8 mouse cellular contexts compared by ENCODE assay signal in the genomic region with DNA sequence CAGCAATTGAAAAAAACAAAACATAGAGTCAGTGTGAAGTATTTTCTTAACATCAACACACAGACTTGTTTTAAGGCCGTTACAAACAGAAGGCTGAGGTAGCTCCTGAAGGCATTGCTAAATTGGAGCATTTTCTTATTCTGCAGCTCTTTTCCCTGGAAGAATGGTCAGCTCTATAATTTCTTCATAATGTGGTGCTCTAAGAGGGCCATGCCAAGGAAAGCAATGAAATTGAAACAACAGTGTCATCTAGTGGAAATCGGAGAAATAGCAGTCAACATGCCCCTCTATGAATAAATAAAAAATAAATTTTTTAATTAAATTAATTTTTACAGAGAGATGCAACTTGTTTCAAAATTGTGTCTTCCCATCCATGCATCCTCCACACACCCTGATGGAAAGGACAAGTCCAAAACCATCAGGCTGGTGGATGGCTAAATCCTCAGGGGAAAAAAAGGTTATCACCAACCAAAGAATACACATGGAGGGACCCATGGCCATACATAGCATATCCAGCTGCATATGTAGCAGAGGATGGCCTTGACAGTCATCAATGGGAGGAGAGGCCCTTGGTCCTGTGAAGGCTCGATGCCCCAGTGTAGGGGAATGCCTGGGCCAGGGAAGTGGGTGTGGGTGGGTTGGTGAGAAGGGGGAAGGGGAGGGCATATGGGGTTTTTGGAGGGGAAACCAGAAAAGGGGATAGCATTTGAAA.
A peak's percentile ranks its signal among the peaks of the same experiment; 100 is the strongest.
DNase-seq lines count a peak whose midpoint lies in the region; ATAC-seq and TF ChIP-seq lines count a peak whose summit lies in the region.

No protein-coding gene starts in this region.

- no peaks in the 10 kb centered on the region for H3K36me3 ChIP-seq in kidney, postnatal 0 days (ENCODE audit: insufficient read depth, low read length)
- H3K36me3 ChIP-seq in MEL (ENCODE audit: control insufficient read depth in 1 of 2, insufficient read depth in 2 of 2, low read length in 2 of 2) = no peaks in the 10 kb centered on the region
- no peaks in the 10 kb centered on the region for H3K36me3 ChIP-seq in midbrain, embryonic 12.5 days

- TF ChIP-seq CTCF in kidney, postnatal 0 days (IDR thresholded peaks at IDR 0.05; ENCODE audit: low read depth) = peak; percentile 81
- peak; percentile 14 to 41 (median 29); a peak in 3 of 6 replicates for TF ChIP-seq CTCF in MEL (IDR thresholded peaks at IDR 0.05 in 2 of 3, conservative IDR thresholded peaks at IDR 0.05 in 1 of 3; ENCODE audit: control insufficient read depth in 1 of 3, insufficient read depth in 1 of 3, low read depth in 2 of 3, low read length in 3 of 3, poor library complexity in 1 of 3, severe bottlenecking in 1 of 3)

- no peak overlapping the region for H3K4me2 ChIP-seq in kidney, postnatal 0 days (ENCODE audit: low read length)
- H3K4me2 ChIP-seq in midbrain, embryonic 12.5 days (replicated peaks) = no peak overlapping the region

- TF ChIP-seq EP300 in MEL (IDR thresholded peaks at IDR 0.05; ENCODE audit: low read depth in 1 of 2, low read length in 2 of 2) = no peak

- no peak; the same call in 1 of the 2 replicates for ATAC-seq in kidney, postnatal 0 days (replicated peaks; ENCODE audit: low FRiP score, low read depth)
- peak; percentile 59 for ATAC-seq in midbrain, embryonic 12.5 days (ENCODE audit: low FRiP score, low read depth)

- no peak for TF ChIP-seq POLR2A in MEL (IDR thresholded peaks at IDR 0.05; ENCODE audit: control insufficient read depth in 1 of 2, insufficient read depth in 1 of 2, low read depth in 1 of 2, low read length in 2 of 2, poor library complexity in 1 of 2)

- no peak overlapping the region for H3K4me3 ChIP-seq in kidney, postnatal 0 days (replicated peaks; ENCODE audit: low read depth, low read length)
- H3K4me3 ChIP-seq in MEL (ENCODE audit: control insufficient read depth in 1 of 2, insufficient read depth in 1 of 2, low read depth in 2 of 2, low read length in 2 of 2) = no peak overlapping the region
- no peak overlapping the region for H3K4me3 ChIP-seq in midbrain, embryonic 12.5 days

- no peaks in the 10 kb centered on the region for H3K9me3 ChIP-seq in kidney, postnatal 0 days (replicated peaks; ENCODE audit: low read length)
- no peaks in the 10 kb centered on the region for H3K9me3 ChIP-seq in MEL (replicated peaks; ENCODE audit: insufficient read depth, low read length)
- no peaks in the 10 kb centered on the region for H3K9me3 ChIP-seq in midbrain, embryonic 12.5 days

- H3K9ac ChIP-seq in kidney, postnatal 0 days (ENCODE audit: low read depth, low read length) = no peak overlapping the region
- H3K9ac ChIP-seq in MEL (ENCODE audit: control insufficient read depth, low read depth, low read length, poor library complexity, severe bottlenecking) = no peak overlapping the region
- no peak overlapping the region for H3K9ac ChIP-seq in midbrain, embryonic 12.5 days (replicated peaks)

- no peaks in the 10 kb centered on the region for H3K4me1 ChIP-seq in kidney, postnatal 0 days (replicated peaks; ENCODE audit: insufficient read depth, low read length)
- H3K4me1 ChIP-seq in MEL (ENCODE audit: control insufficient read depth in 1 of 2, insufficient read depth in 2 of 2, low read length in 2 of 2) = no peaks in the 10 kb centered on the region
- H3K4me1 ChIP-seq in midbrain, embryonic 12.5 days = no peaks in the 10 kb centered on the region

- 36% methylated on average over 3 of the region's 3 CpGs for WGBS in kidney, postnatal 0 days
- WGBS in midbrain, embryonic 12.5 days = 48% methylated on average over 3 of the region's 3 CpGs

- H3K27ac ChIP-seq in kidney, postnatal 0 days = no peak overlapping the region
- no peak overlapping the region for H3K27ac ChIP-seq in MEL (ENCODE audit: control insufficient read depth, low read depth, low read length)
- H3K27ac ChIP-seq in midbrain, embryonic 12.5 days (replicated peaks) = no peak overlapping the region

- DNase-seq in kidney, postnatal 0 days (ENCODE audit: low spot score) = peak; percentile 79
- no peak for DNase-seq in kidney, adult 18-20 months
- DNase-seq in MEL (ENCODE audit: low read depth, low spot score) = peak; percentile 10
- DNase-seq in embryo, embryonic 11.5 days (ENCODE audit: low read depth, low spot score) = peak; percentile 20
- no peak for DNase-seq in adrenal gland, adult 8-10 months
- DNase-seq in B cell, adult 2 months = no peak
- DNase-seq in urinary bladder, postnatal 10 days (ENCODE audit: low spot score) = no peak

- no peaks in the 10 kb centered on the region for H3K27me3 ChIP-seq in kidney, postnatal 0 days (ENCODE audit: insufficient read depth, low read length)
- H3K27me3 ChIP-seq in MEL (ENCODE audit: control insufficient read depth in 1 of 2, insufficient read depth in 2 of 2, low read length in 2 of 2) = no peaks in the 10 kb centered on the region
- no peaks in the 10 kb centered on the region for H3K27me3 ChIP-seq in midbrain, embryonic 12.5 days

- TF ChIP-seq RAD21 in MEL (IDR thresholded peaks at IDR 0.05; ENCODE audit: low read depth, low read length) = peak; percentile 63

- H3K79me2 ChIP-seq in MEL (ENCODE audit: control insufficient read depth, insufficient read depth, low read length, poor library complexity) = no peaks in the 10 kb centered on the region

TF ChIP-seq in MEL, 35 proteins besides CTCF, POLR2A, EP300 and RAD21:
- no peak for TF ChIP-seq KAT2A (conservative IDR thresholded peaks at IDR 0.05; ENCODE audit: low read depth, low read length)
- TF ChIP-seq RCOR1 (IDR thresholded peaks at IDR 0.05; ENCODE audit: low read depth, low read length) = no peak
- no peak for TF ChIP-seq UBTF (IDR thresholded peaks at IDR 0.05; ENCODE audit: borderline replicate concordance, insufficient read depth, low read depth, low read length)
- peak; percentile 45 for TF ChIP-seq ZC3H11A (IDR thresholded peaks at IDR 0.05; ENCODE audit: low read depth, low read length)
- TF ChIP-seq POLR2AphosphoS2 (IDR thresholded peaks at IDR 0.05; ENCODE audit: low read length) = no peak
- TF ChIP-seq CHD1 (IDR thresholded peaks at IDR 0.05; ENCODE audit: low read depth, low read length) = no peak
- no peak for TF ChIP-seq ELF1 (IDR thresholded peaks at IDR 0.05; ENCODE audit: low read depth, low read length)
- TF ChIP-seq USF1 (IDR thresholded peaks at IDR 0.05; ENCODE audit: low read depth, low read length) = no peak
- no peak for TF ChIP-seq POLR2AphosphoS5 (IDR thresholded peaks at IDR 0.05; ENCODE audit: borderline replicate concordance, low read depth, low read length)
- TF ChIP-seq MAX (IDR thresholded peaks at IDR 0.05; ENCODE audit: low read length) = no peak
- no peak for TF ChIP-seq MAZ (IDR thresholded peaks at IDR 0.05; ENCODE audit: low read depth, low read length)
- no peak for TF ChIP-seq MEF2A (IDR thresholded peaks at IDR 0.05; ENCODE audit: extremely low read depth, insufficient replicate concordance, low read depth, low read length, poor library complexity, severe bottlenecking)
- no peak for TF ChIP-seq E2F4 (IDR thresholded peaks at IDR 0.05; ENCODE audit: borderline replicate concordance, low read depth, low read length)
- no peak for TF ChIP-seq NELFE (IDR thresholded peaks at IDR 0.05; ENCODE audit: low read depth, low read length)
- TF ChIP-seq TAL1 (IDR thresholded peaks at IDR 0.05; ENCODE audit: low read length) = no peak
- TF ChIP-seq TCF12 (IDR thresholded peaks at IDR 0.05; ENCODE audit: low read depth, low read length) = no peak
- TF ChIP-seq SMC3 (IDR thresholded peaks at IDR 0.05; ENCODE audit: low read depth, low read length) = peak; percentile 52

Comparison
In these comparisons a context has a peak if more than half of its experiments do, and no peak if none do; other contexts are left out.
1. DNase-seq: peak in kidney, postnatal 0 days (single experiment), MEL (single experiment) and embryo, embryonic 11.5 days (single experiment); none in kidney, adult 18-20 months (single experiment), adrenal gland, adult 8-10 months (single experiment), B cell, adult 2 months (0 of 2) and urinary bladder, postnatal 10 days (single experiment).